Mouse (Mus musculus) limb, embryonic 13.5 days (tissue): Measurements from ENCODE around the gene Rhbdl3. TPM values are rescaled to one million over a fixed set of nuclear protein-coding genes. Genes with fewer than 3 reads are reported as not detected.
A peak's percentile ranks its signal among the peaks of the same experiment; 100 is the strongest.
"Not testable (repeated sequence)": the region's sequence is repeated elsewhere in the genome, so short reads cannot be mapped to it uniquely, and the experiment has no call there.

Experiments
- ATAC-seq: fragments of 200-750 bp; cut with Nextera tagmentation; 2 replicates; pipeline ENCODE4 v1.8.0; 2017; ENCODE audit warnings: low read depth, moderate number of reproducible peaks, moderate TSS enrichment; ENCODE audit not compliant: low FRiP score
- H3K27ac ChIP-seq: fragments of 300-500 bp; sonication (generic); 2 replicates; pipeline ENCODE4 v1.5.1; 2015; ENCODE audit warnings: inconsistent platforms, mild to moderate bottlenecking, moderate library complexity
- H3K27me3 ChIP-seq: fragments of 300-500 bp; sonication (generic); 2 replicates; pipeline ENCODE4 v1.6.1; 2015; ENCODE audit warnings: mild to moderate bottlenecking, inconsistent platforms
- H3K36me3 ChIP-seq: fragments of 300-500 bp; sonication (generic); 2 replicates; pipeline ENCODE4 v1.6.1; 2015; ENCODE audit warnings: inconsistent platforms, mild to moderate bottlenecking, moderate library complexity
- H3K4me1 ChIP-seq: fragments of 300-500 bp; sonication (generic); 2 replicates; pipeline ENCODE4 v1.6.1; 2015; ENCODE audit warnings: inconsistent platforms
- H3K4me2 ChIP-seq: fragments of 300-500 bp; sonication (generic); replicated peaks from 2 replicates; pipeline ENCODE4 v1.6.1; 2015; ENCODE audit warnings: inconsistent platforms, mild to moderate bottlenecking, moderate library complexity
- H3K4me3 ChIP-seq: fragments of 300-500 bp; sonication (generic); 2 replicates; pipeline ENCODE4 v1.5.1; 2015; ENCODE audit warnings: moderate library complexity, mild to moderate bottlenecking, inconsistent platforms
- H3K9ac ChIP-seq: fragments of 300-500 bp; sonication (generic); 2 replicates; pipeline ENCODE4 v1.6.1; 2015; ENCODE audit warnings: mild to moderate bottlenecking, inconsistent platforms
- H3K9me3 ChIP-seq: fragments of 300-500 bp; sonication (generic); 2 replicates; pipeline ENCODE4 v1.6.1; 2016; ENCODE audit warnings: inconsistent platforms
- WGBS: fragments of 180-500 bp; shearing (Covaris S2); methylation state at CpG from one replicate; pipeline ENCODE4 v1.1.7; 2015; 5-methylcytosine and 5-hydroxymethylcytosine counted together
- polyA plus RNA-seq: library from polyadenylated mRNA; unstranded; fragments of >200 nt; fragmentation: Nextera tagmentation; extraction: Ambion mirVana; gene quantifications from 2 replicates; pipeline ENCODE4 v1.2.1, GENCODE M21; 2015

The Rhbdl3 gene
- polyA plus RNA-seq, 1 experiment from 2014 or later = 3.5 TPM

- no peaks in the 10 kb centered on the region for H3K9me3 ChIP-seq
- 72% methylated on average over 4 of the region's 4 CpGs for WGBS
- H3K27me3 ChIP-seq = no peaks in the 10 kb centered on the region
- no peak overlapping the region; the same call in 1 of the 2 replicates for H3K9ac ChIP-seq
- peaks cover 36% of the 10 kb centered on the region for H3K36me3 ChIP-seq
- ATAC-seq = no peak
- peak overlapping the region; percentile 82 for H3K4me2 ChIP-seq
- 0 out of 2 replicates have a peak overlapping the region, but pooled peaks have one; percentile 86 for H3K4me3 ChIP-seq
- H3K4me1 ChIP-seq = peaks cover 14% of the 10 kb centered on the region
- no peak overlapping the region for H3K27ac ChIP-seq
These were observed 75.9 kb downstream of the Rhbdl3 start for GRCm38 (mm10) chr11:80376651-80377050.

GRCm38 (mm10) chr11:80377712-80378451 lies 77.2 kb downstream of the Rhbdl3 start, which contains the start of gene 5730455P16Rik:
Gene 5730455P16Rik, minus strand, starts transcription at chr11:80378034.
- H3K36me3 ChIP-seq = peaks cover 27% of the 10 kb centered on the region
- peak within 1 kb of the TSS; percentile 65; the same call in 1 of the 2 replicates for H3K27ac ChIP-seq
- no peaks in the 10 kb centered on the region for H3K27me3 ChIP-seq
- H3K9me3 ChIP-seq = no peaks in the 10 kb centered on the region
- H3K4me1 ChIP-seq = peaks cover 17% of the 10 kb centered on the region
- peak; percentile 82 for ATAC-seq
- 3% methylated on average over 43 of the region's 43 CpGs for WGBS
- H3K9ac ChIP-seq = peak within 1 kb of the TSS; percentile 96
- H3K4me2 ChIP-seq = peak within 1 kb of the TSS; percentile 82
- H3K4me3 ChIP-seq = peak within 1 kb of the TSS; percentile 86

GRCm38 (mm10) chr11:80378452-80379068 lies 77.8 kb downstream of the Rhbdl3 start:
- peaks cover 20% of the 10 kb centered on the region for H3K36me3 ChIP-seq
- not testable (repeated sequence) for H3K9me3 ChIP-seq, H3K27me3 ChIP-seq, H3K27ac ChIP-seq, ATAC-seq
- peak overlapping the region; percentile 82 for H3K4me2 ChIP-seq
- peak overlapping the region; percentile 86 for H3K4me3 ChIP-seq
- WGBS = 61% methylated on average over 2 of the region's 2 CpGs
- H3K4me1 ChIP-seq = peaks cover 17% of the 10 kb centered on the region
- peak overlapping the region; percentile 96; the same call in 1 of the 2 replicates for H3K9ac ChIP-seq

GRCm38 (mm10) chr11:80379184-80379583 lies 78.5 kb downstream of the Rhbdl3 start:
- Histone ChIP-seq H3K4me1 (peaks cover 17% of the 10 kb centered on the region), H3K36me3 (peaks cover 14% of the 10 kb centered on the region)
- 94% methylated on average over 7 of the region's 7 CpGs for WGBS
- not testable (repeated sequence) for H3K27ac ChIP-seq, H3K27me3 ChIP-seq, ATAC-seq, H3K4me3 ChIP-seq, H3K9me3 ChIP-seq, H3K4me2 ChIP-seq, H3K9ac ChIP-seq

GRCm38 (mm10) chr11:80382626-80383018 lies 81.9 kb downstream of the Rhbdl3 start:
- H3K9me3 ChIP-seq = no peaks in the 10 kb centered on the region
- no peaks in the 10 kb centered on the region for H3K27me3 ChIP-seq
- H3K9ac ChIP-seq = peak overlapping the region; percentile 98
- H3K36me3 ChIP-seq = peaks cover 14% of the 10 kb centered on the region
- H3K27ac ChIP-seq = 0 out of 2 replicates have a peak overlapping the region, but pooled peaks have one; percentile 91
- ATAC-seq = peak; percentile 7; the same call in 1 of the 2 replicates
- WGBS = 6% methylated on average over 12 of the region's 12 CpGs
- peak overlapping the region; percentile 93 for H3K4me3 ChIP-seq
- H3K4me1 ChIP-seq = peaks cover 29% of the 10 kb centered on the region
- H3K4me2 ChIP-seq = peak overlapping the region; percentile 69

- Histone ChIP-seq H3K4me3 (peak within 1 kb of the TSS; percentile 93), H3K4me1 (peaks cover 29% of the 10 kb centered on the region), H3K27ac (peak within 1 kb of the TSS; percentile 91), H3K27me3 (no peaks in the 10 kb centered on the region), H3K36me3 (peaks cover 19% of the 10 kb centered on the region), H3K9ac (peak within 1 kb of the TSS; percentile 98), H3K9me3 (no peaks in the 10 kb centered on the region), H3K4me2 (peak within 1 kb of the TSS; percentile 92)
- under 1% methylated on average over 33 of the region's 33 CpGs for WGBS
- ATAC-seq = peak; percentile 94
These were observed 82.4 kb downstream of the Rhbdl3 start, which contains the start of gene Zfp207 for GRCm38 (mm10) chr11:80383019-80383625. Gene Zfp207, plus strand, starts transcription at chr11:80383279.

- Histone ChIP-seq H3K27ac (peak overlapping the region; percentile 91), H3K4me1 (peaks cover 26% of the 10 kb centered on the region), H3K27me3 (no peaks in the 10 kb centered on the region), H3K36me3 (peaks cover 24% of the 10 kb centered on the region), H3K9ac (peak overlapping the region; percentile 98), H3K9me3 (no peaks in the 10 kb centered on the region), H3K4me3 (peak overlapping the region; percentile 93), H3K4me2 (peak overlapping the region; percentile 31)
- WGBS = 0% methylated on average over 20 of the region's 20 CpGs
- no peak for ATAC-seq
These were observed 82.9 kb downstream of the Rhbdl3 start for GRCm38 (mm10) chr11:80383626-80384046.

- ATAC-seq = no peak
These were observed 83.7 kb downstream of the Rhbdl3 start for GRCm38 (mm10) chr11:80384461-80384860.

GRCm38 (mm10) chr11:80385055-80385454 lies 84.3 kb downstream of the Rhbdl3 start:
- WGBS = 64% methylated on average over 4 of the region's 4 CpGs
- H3K9me3 ChIP-seq = no peaks in the 10 kb centered on the region
- peak overlapping the region; percentile 93 for H3K4me3 ChIP-seq
- H3K4me2 ChIP-seq = peak overlapping the region; percentile 92
- no peak overlapping the region for H3K27ac ChIP-seq
- no peak for ATAC-seq
- H3K27me3 ChIP-seq = no peaks in the 10 kb centered on the region
- H3K36me3 ChIP-seq = peaks cover 35% of the 10 kb centered on the region
- H3K4me1 ChIP-seq = peaks cover 26% of the 10 kb centered on the region
- peak overlapping the region; percentile 71 for H3K9ac ChIP-seq

More at GRCm38 (mm10) chr11:80384461-80384860, 83.7 kb downstream of the Rhbdl3 start:
- no peak overlapping the region for H3K27ac ChIP-seq
- no peaks in the 10 kb centered on the region for H3K27me3 ChIP-seq
- H3K9me3 ChIP-seq = no peaks in the 10 kb centered on the region
- H3K36me3 ChIP-seq = peaks cover 31% of the 10 kb centered on the region
- peak overlapping the region; percentile 93 for H3K4me3 ChIP-seq
- H3K4me2 ChIP-seq = peak overlapping the region; percentile 92
- peak overlapping the region; percentile 71 for H3K9ac ChIP-seq
- peaks cover 26% of the 10 kb centered on the region for H3K4me1 ChIP-seq

- Histone ChIP-seq H3K27ac (no peak overlapping the region), H3K27me3 (no peaks in the 10 kb centered on the region), H3K36me3 (peaks cover 44% of the 10 kb centered on the region), H3K4me2 (peak overlapping the region; percentile 27; the same call in 1 of the 2 replicates), H3K4me1 (peaks cover 26% of the 10 kb centered on the region), H3K9me3 (no peaks in the 10 kb centered on the region), H3K4me3 (no peak overlapping the region), H3K9ac (no peak overlapping the region)
- ATAC-seq = no peak
- WGBS = 87% methylated on average over 2 of the region's 2 CpGs
These were observed 86.1 kb downstream of the Rhbdl3 start for GRCm38 (mm10) chr11:80386790-80387189.

GRCm38 (mm10) chr11:80389885-80390284 lies 89.2 kb downstream of the Rhbdl3 start:
- peaks cover 62% of the 10 kb centered on the region for H3K36me3 ChIP-seq
- H3K27me3 ChIP-seq = no peaks in the 10 kb centered on the region
- H3K27ac ChIP-seq = no peak overlapping the region
- WGBS = 88% methylated on average over 1 of the region's 1 CpGs
- H3K9ac ChIP-seq = no peak overlapping the region
- no peak for ATAC-seq
- H3K4me1 ChIP-seq = peaks cover 18% of the 10 kb centered on the region
- no peak overlapping the region for H3K4me2 ChIP-seq
- no peaks in the 10 kb centered on the region for H3K9me3 ChIP-seq
- no peak overlapping the region for H3K4me3 ChIP-seq
